Mouse (Mus musculus): ENCODE measurements around the gene Fzr1.

DNA sequence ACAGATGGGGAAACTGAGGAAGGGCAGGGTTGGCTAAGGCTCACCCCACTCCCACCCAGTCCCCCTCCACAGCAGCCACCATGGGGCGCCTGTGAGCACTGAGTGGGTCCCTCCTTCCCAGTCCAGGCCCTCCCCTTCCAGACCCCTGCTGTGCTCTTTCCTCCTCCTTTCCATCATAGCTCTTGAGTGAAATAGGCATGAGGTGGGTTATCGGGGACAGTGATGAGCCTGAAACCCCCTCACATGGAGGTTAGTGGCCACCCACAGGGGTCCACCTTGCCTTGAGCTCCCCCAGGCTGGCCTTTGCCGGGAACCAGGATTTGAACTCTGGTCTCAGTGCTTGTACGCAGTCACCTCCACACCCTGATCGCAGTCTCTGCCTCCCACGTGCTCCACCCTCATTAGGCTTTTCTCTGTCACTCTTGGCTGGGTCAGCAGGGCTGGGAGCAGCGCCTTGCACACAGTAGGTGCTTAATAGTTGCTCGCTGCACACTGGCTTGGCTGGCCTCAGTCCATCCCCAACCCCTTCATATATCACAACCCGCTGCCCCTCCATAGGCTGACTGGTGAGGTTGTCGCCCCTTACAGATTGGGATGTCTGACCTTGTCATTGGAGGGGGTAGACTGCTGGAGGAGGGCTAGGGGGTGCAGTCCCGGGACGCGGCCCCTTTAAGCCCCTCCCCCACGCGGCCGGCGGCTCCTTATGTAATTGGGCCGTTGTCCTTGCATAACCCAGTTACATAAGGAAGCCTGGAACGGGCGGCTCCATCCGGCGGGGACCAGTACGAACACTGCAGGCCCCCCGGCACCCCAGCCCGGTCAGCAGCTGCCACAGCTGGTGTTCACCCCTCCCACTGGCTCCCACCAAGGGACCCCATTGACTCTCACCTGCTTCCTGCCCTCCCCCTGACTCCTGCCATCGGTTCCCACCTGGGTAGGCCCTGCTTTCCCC, 35.3 kb upstream of the Fzr1 start:
- no peak for TF ChIP-seq EP300 (optimal IDR thresholded peaks at IDR 0.05)
- TF ChIP-seq CTCF (IDR thresholded peaks at IDR 0.05; ENCODE audit: low read depth): peak; percentile 49

All from stomach, postnatal 0 days (tissue).